Mouse (Mus musculus) ES-E14 (cell line): ENCODE data around the gene Elf1.

Source experiments
- MAFK ChIP-seq: IDR thresholded peaks from 2 replicates; pipeline ENCODE4 v1.6.1; 2014; ENCODE audit warnings: mild to moderate bottlenecking, low read depth, low read length, inconsistent platforms; ENCODE audit not compliant: insufficient read depth
- ZC3H11A ChIP-seq: IDR thresholded peaks from 2 replicates; pipeline ENCODE4 v1.6.1; 2012; ENCODE audit warnings: low read depth, mild to moderate bottlenecking, inconsistent platforms, low read length, borderline replicate concordance

DNA sequence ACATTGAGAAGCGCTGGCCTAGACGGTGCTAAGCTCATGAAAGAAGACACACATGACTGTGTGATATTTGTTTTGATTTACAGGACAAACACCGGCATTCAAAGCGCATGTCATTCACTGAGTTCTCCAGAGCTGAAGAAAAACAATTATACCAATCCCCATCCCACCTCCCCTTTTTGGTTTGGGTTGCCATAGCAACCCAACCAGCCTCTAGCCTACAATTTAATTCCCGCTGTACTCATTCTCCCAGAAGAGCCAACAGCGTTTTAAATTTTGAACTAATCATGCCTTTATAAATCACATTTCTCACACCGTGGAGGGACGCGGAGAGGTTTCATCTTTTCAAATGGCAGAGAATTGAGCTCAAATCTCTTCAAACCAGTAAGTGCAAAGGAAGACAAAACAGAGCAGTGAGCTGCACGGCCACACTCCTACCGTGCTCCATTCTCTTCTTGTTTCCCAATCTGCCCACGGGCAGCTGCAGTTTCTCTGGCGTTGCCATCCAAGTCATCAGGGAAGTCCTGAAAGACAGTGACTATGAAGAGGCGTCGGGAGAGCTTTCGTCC, 35.9 kb upstream of the Elf1 start:
- TF ChIP-seq ZC3H11A, result no peak
- no peak for TF ChIP-seq MAFK
